In the genomic region with DNA sequence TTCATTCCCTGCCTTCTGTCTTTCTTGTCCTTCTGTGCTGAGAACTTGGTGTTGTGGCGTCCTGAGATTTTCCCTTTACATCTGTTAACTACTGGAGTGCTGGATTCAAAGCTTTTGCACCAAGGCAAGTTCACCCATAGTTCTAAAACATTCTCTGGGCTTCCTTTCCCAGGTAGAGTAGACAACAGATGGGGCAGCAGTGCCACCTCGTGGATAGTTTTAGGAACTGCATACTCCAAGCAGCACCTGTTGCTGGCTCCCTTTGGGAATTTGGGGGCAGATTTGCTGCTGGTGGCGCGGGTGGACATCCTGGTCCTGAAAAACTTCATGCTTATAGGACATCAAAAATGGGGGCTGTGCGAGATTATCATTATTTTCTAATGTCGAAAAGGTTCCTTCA, we compare ENCODE assay signal across 8 mouse cellular contexts.
DNase-seq lines count a peak whose midpoint lies in the region; ATAC-seq and TF ChIP-seq lines count a peak whose summit lies in the region.

No protein-coding gene starts in this region.

- 11% methylated on average over 6 of the region's 6 CpGs for WGBS in forebrain, embryonic 11.5 days
- 12% methylated on average over 6 of the region's 6 CpGs for WGBS in forebrain, embryonic 15.5 days
- 5% methylated on average over 6 of the region's 6 CpGs for whole genome bisulfite sequencing in small intestine, adult 2 months

- no peaks in the 10 kb centered on the region for H3K27me3 ChIP-seq in forebrain, embryonic 11.5 days (ENCODE audit: control insufficient read depth, insufficient read depth, low read length)
- no peaks in the 10 kb centered on the region for H3K27me3 ChIP-seq in forebrain, embryonic 15.5 days
- H3K27me3 ChIP-seq in small intestine, adult 2 months (ENCODE audit: control insufficient read depth, insufficient read depth, low read length), result no peaks in the 10 kb centered on the region

- no peaks in the 10 kb centered on the region for H3K36me3 ChIP-seq in forebrain, embryonic 11.5 days (ENCODE audit: control insufficient read depth, insufficient read depth, low read length)
- no peaks in the 10 kb centered on the region for H3K36me3 ChIP-seq in forebrain, embryonic 15.5 days
- no peaks in the 10 kb centered on the region for H3K36me3 ChIP-seq in small intestine, adult 2 months (ENCODE audit: control insufficient read depth, insufficient read depth, low read length)

- H3K9me3 ChIP-seq in forebrain, embryonic 11.5 days (ENCODE audit: control insufficient read depth, low read length), result no peaks in the 10 kb centered on the region
- no peaks in the 10 kb centered on the region for H3K9me3 ChIP-seq in forebrain, embryonic 15.5 days

- ATAC-seq in forebrain, embryonic 11.5 days (replicated peaks; ENCODE audit: low FRiP score), result 0 out of 2 replicates have a peak, but pooled peaks have one; percentile 58
- no peak for ATAC-seq in forebrain, embryonic 15.5 days (replicated peaks)
- peak; percentile 88 for ATAC-seq in granulocyte monocyte progenitor cell, adult 5-6 weeks (replicated peaks; ENCODE audit: poor library complexity, severe bottlenecking)

- peak; percentile 79 for DNase-seq in forebrain, embryonic 11.5 days (ENCODE audit: low spot score)
- DNase-seq in adipocyte (ENCODE audit: low spot score), result peak; percentile 77
- DNase-seq in cerebellum, postnatal 4 days (ENCODE audit: low spot score in 2 of 2), result peak; percentile 54 to 75
- DNase-seq in layer of hippocampus, adult 9-10 months (ENCODE audit: low spot score), result peak; percentile 12
- DNase-seq in lung, postnatal 36 days, result peak; percentile 61

- no peak overlapping the region for H3K4me3 ChIP-seq in forebrain, embryonic 11.5 days (ENCODE audit: low read depth, low read length)
- H3K4me3 ChIP-seq in forebrain, embryonic 15.5 days, result no peak overlapping the region
- no peak overlapping the region for H3K4me3 ChIP-seq in small intestine, adult 2 months (ENCODE audit: low read depth, low read length)

- H3K9ac ChIP-seq in forebrain, embryonic 11.5 days (ENCODE audit: low read length), result no peak overlapping the region
- H3K9ac ChIP-seq in forebrain, embryonic 15.5 days (replicated peaks), result no peak overlapping the region

- TF ChIP-seq POLR2A in small intestine, adult 2 months (IDR thresholded peaks at IDR 0.05; ENCODE audit: low read depth, low read length), result no peak

- no peak overlapping the region for H3K4me2 ChIP-seq in forebrain, embryonic 11.5 days (ENCODE audit: low read depth, low read length, severe bottlenecking)
- H3K4me2 ChIP-seq in forebrain, embryonic 15.5 days (replicated peaks), result no peak overlapping the region

- H3K27ac ChIP-seq in forebrain, embryonic 11.5 days (ENCODE audit: low read depth, low read length), result no peak overlapping the region
- no peak overlapping the region for H3K27ac ChIP-seq in forebrain, embryonic 15.5 days (replicated peaks)
- no peak overlapping the region for H3K27ac ChIP-seq in small intestine, adult 2 months (ENCODE audit: insufficient read depth, low read depth, low read length)

- H3K4me1 ChIP-seq in forebrain, embryonic 11.5 days (replicated peaks; ENCODE audit: control insufficient read depth, insufficient read depth, low read length), result no peaks in the 10 kb centered on the region
- H3K4me1 ChIP-seq in forebrain, embryonic 15.5 days, result no peaks in the 10 kb centered on the region
- H3K4me1 ChIP-seq in small intestine, adult 2 months (ENCODE audit: control insufficient read depth, insufficient read depth, insufficient read length, low read length), result no peaks in the 10 kb centered on the region

- peak; percentile 73; the same call in 1 of the 2 replicates for TF ChIP-seq CTCF in small intestine, adult 2 months (IDR thresholded peaks at IDR 0.05; ENCODE audit: extremely low read depth, insufficient read length, insufficient replicate concordance, low read depth, low read length)

Comparison
In these comparisons a context has a peak if more than half of its experiments do, and no peak if none do; other contexts are left out.
1. DNase-seq: peak in every context shown above with its lines; median percentile 79 in forebrain, embryonic 11.5 days; 77 in adipocyte; 64 in cerebellum, postnatal 4 days; 61 in lung, postnatal 36 days; 12 in layer of hippocampus, adult 9-10 months.